Mouse (Mus musculus): Measurements from ENCODE around the gene Slc6a6.

- TF ChIP-seq CTCF (conservative IDR thresholded peaks at IDR 0.05; ENCODE audit: insufficient read depth, insufficient read length, low read depth, low read length): no peak
- no peak for TF ChIP-seq POLR2A (IDR thresholded peaks at IDR 0.05; ENCODE audit: low read depth, low read length)
Observed at GRCm38 (mm10) chr6:91710345-91710930, 26.6 kb downstream of the Slc6a6 start.
